Mouse (Mus musculus) heart, postnatal 0 days (tissue): ENCODE data around the gene Olfr194. TPM values are rescaled to one million over a fixed set of nuclear protein-coding genes. Genes with fewer than 3 reads are reported as not detected.

Experiments
- ATAC-seq: fragments of 200-750 bp; cut with Nextera tagmentation; 2 replicates; pipeline ENCODE4 v1.8.0; 2017; ENCODE audit warnings: low read depth, moderate number of reproducible peaks, moderate library complexity; ENCODE audit not compliant: insufficient read depth
- DNase-seq: peaks from one replicate; pipeline ENCODE4 v3.0.0-alpha.2; 2016; ENCODE audit warnings: low spot score
- H3K27ac ChIP-seq: fragments of 300-500 bp; sonication (generic); 2 replicates; pipeline ENCODE4 v1.5.1; 2014; ENCODE audit warnings: low read depth, mild to moderate bottlenecking
- H3K27me3 ChIP-seq: fragments of 300-500 bp; sonication (generic); 2 replicates; pipeline ENCODE4 v1.6.1; 2014; ENCODE audit warnings: low read length, mixed read lengths; ENCODE audit not compliant: control insufficient read depth, insufficient read depth
- H3K36me3 ChIP-seq: fragments of 300-500 bp; sonication (generic); replicated peaks from 2 replicates; pipeline ENCODE4 v1.6.1; 2014; ENCODE audit warnings: low read length, mixed read lengths; ENCODE audit not compliant: control insufficient read depth, insufficient read depth
- H3K4me1 ChIP-seq: fragments of 300-500 bp; sonication (generic); 2 replicates; pipeline ENCODE4 v1.6.1; 2014; ENCODE audit warnings: antibody characterized with exemption; ENCODE audit not compliant: control insufficient read depth, insufficient read depth
- H3K4me2 ChIP-seq: fragments of 300-500 bp; sonication (generic); 2 replicates; pipeline ENCODE4 v1.6.1; 2014; ENCODE audit warnings: low read depth, mild to moderate bottlenecking, low read length, moderate library complexity
- H3K4me3 ChIP-seq: fragments of 300-500 bp; sonication (generic); 2 replicates; pipeline ENCODE4 v1.5.1; 2014; ENCODE audit warnings: low read depth, low read length
- H3K9ac ChIP-seq: fragments of 300-500 bp; sonication (generic); replicated peaks from 2 replicates; pipeline ENCODE4 v1.6.1; 2014; ENCODE audit warnings: low read depth, low read length, mixed read lengths
- H3K9me3 ChIP-seq: fragments of 300-500 bp; sonication (generic); replicated peaks from 2 replicates; pipeline ENCODE4 v1.6.1; 2016; ENCODE audit warnings: low read length; ENCODE audit not compliant: control insufficient read depth
- CTCF ChIP-seq: IDR thresholded peaks from 2 replicates; pipeline ENCODE4 v1.5.1; 2016; ENCODE audit warnings: antibody characterized with exemption, control low read depth, low read depth
- EP300 ChIP-seq: IDR thresholded peaks from 2 replicates; pipeline ENCODE4 v1.6.1; 2016; ENCODE audit warnings: antibody characterized with exemption, low read depth
- WGBS: fragments of 180-500 bp; shearing (Covaris S2); extraction: QIAGEN DNeasy Blood & Tissue Kit; methylation state at CpG from one replicate; pipeline ENCODE4 v1.1.7; 2014; 5-methylcytosine and 5-hydroxymethylcytosine counted together
- polyA plus RNA-seq: library from polyadenylated mRNA; unstranded; fragments of >200 nt; fragmentation: Nextera tagmentation; extraction: Ambion mirVana; gene quantifications from 2 replicates; pipeline ENCODE4 v1.2.1, GENCODE M21; 2015
- total RNA-seq: library from RNA; depleted of rRNA; stranded (reverse); fragments of >200 nt; gene quantifications from 2 replicates; pipeline ENCODE4 v1.2.3, GENCODE M21; 2014; ENCODE audit warnings: low replicate concordance; rRNA removed

The Olfr194 gene
- not detected in 2 replicates for total RNA-seq
- not detected in 2 replicates for polyA plus RNA-seq

DNA sequence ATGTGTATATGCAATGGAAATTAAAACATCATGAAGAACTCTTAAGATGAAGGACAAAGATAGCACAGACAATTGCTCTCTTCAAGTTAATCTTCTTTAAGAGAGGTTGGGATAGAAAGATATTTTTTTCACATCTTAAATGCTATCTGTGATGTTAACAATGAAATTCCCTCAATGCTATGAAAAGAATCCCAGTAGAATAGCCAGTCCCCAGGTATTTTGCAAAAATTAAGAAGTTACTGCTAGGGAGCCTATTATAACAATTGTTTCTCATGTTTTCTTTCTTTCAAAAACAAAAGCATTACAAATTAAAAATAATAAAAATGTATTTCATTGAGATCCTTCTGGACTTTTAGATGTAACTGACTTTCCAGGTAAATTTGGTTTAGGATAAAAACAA, at the start of gene Olfr194:
TSS of gene Olfr194 (minus strand) at position 101 of the 400 bp plus-strand sequence.
- H3K27ac ChIP-seq, result no peak within 1 kb of the TSS
- H3K4me1 ChIP-seq, result no peaks in the 10 kb centered on the region
- H3K9ac ChIP-seq, result no peak within 1 kb of the TSS
- no peaks in the 10 kb centered on the region for H3K27me3 ChIP-seq
- ATAC-seq (no peak), DNase-seq (no peak)
- 0 out of 2 replicates have a peak, but pooled peaks cover 12% of the 10 kb centered on the region for H3K9me3 ChIP-seq
- H3K36me3 ChIP-seq, result no peaks in the 10 kb centered on the region
- H3K4me2 ChIP-seq, result no peak within 1 kb of the TSS
- no peak within 1 kb of the TSS for H3K4me3 ChIP-seq
- TF ChIP-seq EP300, result no peak
- no peak for TF ChIP-seq CTCF

DNA sequence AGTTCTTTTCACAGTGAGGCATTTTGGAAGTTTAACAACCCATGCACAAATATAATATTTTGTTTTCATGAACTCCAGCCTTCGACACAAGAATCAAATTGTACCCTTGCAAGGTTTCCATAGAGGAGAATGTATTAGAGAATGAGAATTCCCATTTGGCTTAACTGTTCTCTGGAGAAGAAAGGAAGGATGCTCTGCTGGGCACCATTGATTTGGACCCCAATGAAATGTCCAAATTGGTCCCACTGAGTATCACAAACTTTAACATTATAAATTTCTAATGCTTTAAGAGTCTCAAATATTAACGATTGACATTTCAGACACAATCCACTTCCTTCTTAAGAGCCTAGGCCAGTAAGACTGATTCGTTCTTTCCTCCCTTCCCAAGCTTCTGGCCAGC, 49.5 kb upstream of the Olfr194 start, which contains the start of gene Olfr196:
TSS of gene Olfr196 (minus strand) at position 101 of the 400 bp plus-strand sequence.
- H3K27me3 ChIP-seq, result no peaks in the 10 kb centered on the region
- H3K36me3 ChIP-seq, result no peaks in the 10 kb centered on the region
- H3K4me1 ChIP-seq, result no peaks in the 10 kb centered on the region
- no peak within 1 kb of the TSS for H3K4me2 ChIP-seq
- DNase-seq, result no peak
- no peak for ATAC-seq
- H3K4me3 ChIP-seq, result no peak within 1 kb of the TSS
- 48% methylated on average over 3 of the region's 3 CpGs for WGBS
- H3K27ac ChIP-seq, result no peak within 1 kb of the TSS
- no peaks in the 10 kb centered on the region for H3K9me3 ChIP-seq
- H3K9ac ChIP-seq, result no peak within 1 kb of the TSS
- TF ChIP-seq EP300, result no peak
- TF ChIP-seq CTCF, result no peak

GRCm38 (mm10) chr16:59151996-59152395, 31.1 kb upstream of the Olfr194 start:
- TF ChIP-seq EP300 (no peak), CTCF (no peak)
- H3K27ac ChIP-seq, result no peak overlapping the region
- WGBS, result 76% methylated on average over 2 of the region's 2 CpGs

DNA sequence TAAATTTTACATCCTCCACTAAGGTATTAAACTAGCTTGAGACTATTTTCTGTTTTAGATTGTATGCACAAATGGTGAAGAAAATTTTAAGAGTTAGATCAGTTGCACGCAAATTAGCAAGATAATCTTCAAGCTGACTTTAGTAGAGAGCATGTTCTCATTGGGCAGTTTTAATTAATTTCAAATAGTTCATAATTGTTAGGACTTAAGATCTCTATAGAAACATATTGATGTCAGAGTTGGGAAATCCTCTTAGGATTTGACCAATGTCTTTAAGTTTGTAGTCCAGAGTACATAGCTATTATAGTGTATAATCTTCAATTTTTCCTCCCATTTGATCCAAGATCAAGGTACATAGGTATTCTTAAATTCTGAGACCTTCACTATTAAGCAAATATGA, 25.9 kb upstream of the Olfr194 start, which contains the start of gene Olfr195:
TSS of gene Olfr195 (plus strand) at position 301 of the 400 bp plus-strand sequence.
- Histone ChIP-seq H3K4me2 (no peak within 1 kb of the TSS), H3K4me1 (no peaks in the 10 kb centered on the region), H3K9me3 (no peaks in the 10 kb centered on the region), H3K27ac (no peak within 1 kb of the TSS), H3K9ac (no peak within 1 kb of the TSS), H3K36me3 (no peaks in the 10 kb centered on the region), H3K4me3 (no peak within 1 kb of the TSS), H3K27me3 (no peaks in the 10 kb centered on the region)
- no peak for DNase-seq
- WGBS, result 93% methylated on average over 1 of the region's 1 CpGs
- ATAC-seq, result no peak
- no peak for TF ChIP-seq EP300
- TF ChIP-seq CTCF, result no peak

More at GRCm38 (mm10) chr16:59151996-59152395, 31.1 kb upstream of the Olfr194 start:
- H3K36me3 ChIP-seq, result no peaks in the 10 kb centered on the region
- DNase-seq, result no peak
- H3K9me3 ChIP-seq, result no peaks in the 10 kb centered on the region
- ATAC-seq, result no peak
- no peak overlapping the region for H3K4me3 ChIP-seq
- H3K9ac ChIP-seq, result no peak overlapping the region
- H3K27me3 ChIP-seq, result no peaks in the 10 kb centered on the region
- H3K4me2 ChIP-seq, result no peak overlapping the region
- H3K4me1 ChIP-seq, result no peaks in the 10 kb centered on the region

DNA sequence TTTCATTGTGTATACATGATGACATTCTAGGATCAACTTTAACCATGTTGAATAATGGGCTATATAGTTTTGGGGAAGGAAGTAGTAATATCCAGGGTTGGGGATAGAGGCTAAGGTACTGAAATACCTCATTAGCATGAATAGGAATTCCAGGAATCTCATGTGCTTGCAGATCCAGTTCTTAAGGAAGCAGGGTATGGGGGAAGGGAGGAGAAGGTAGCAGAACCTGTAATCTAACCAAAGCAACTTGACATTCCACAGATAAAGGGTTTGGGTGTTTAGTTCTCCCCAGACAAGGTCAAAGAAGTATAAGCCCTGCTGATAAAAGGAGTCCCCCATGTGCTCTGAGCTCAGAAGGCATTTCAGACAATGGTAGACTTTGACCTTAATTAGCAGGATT, 20.2 kb upstream of the Olfr194 start:
- Histone ChIP-seq H3K4me1 (no peaks in the 10 kb centered on the region), H3K9me3 (no peaks in the 10 kb centered on the region), H3K9ac (no peak overlapping the region), H3K4me3 (no peak overlapping the region), H3K27me3 (no peaks in the 10 kb centered on the region), H3K36me3 (no peaks in the 10 kb centered on the region), H3K27ac (no peak overlapping the region), H3K4me2 (no peak overlapping the region)
- DNase-seq (no peak), ATAC-seq (no peak)
- TF ChIP-seq CTCF (no peak), EP300 (no peak)

DNA sequence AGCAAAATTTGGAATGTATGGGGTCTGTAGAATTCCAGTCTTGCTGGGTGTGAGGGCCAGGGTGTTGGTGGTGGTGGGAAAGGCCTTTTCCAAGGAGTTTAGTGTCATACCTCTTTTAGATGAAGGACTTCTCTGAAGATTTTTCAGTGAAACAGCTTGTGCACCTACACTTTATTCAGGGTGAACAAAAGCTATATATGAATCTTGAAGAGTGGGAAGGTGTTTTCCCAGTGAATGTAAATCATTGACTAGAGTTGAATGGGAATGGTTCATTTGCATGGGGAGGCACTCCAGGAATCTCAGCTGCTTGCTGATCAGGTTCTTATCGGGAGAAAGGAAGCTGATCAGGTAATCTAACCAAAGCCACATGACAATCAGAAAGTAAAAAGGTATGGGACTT, 9.9 kb upstream of the Olfr194 start:
- ATAC-seq (no peak), DNase-seq (no peak)
- H3K4me3 ChIP-seq, result no peak overlapping the region
- no peaks in the 10 kb centered on the region for H3K4me1 ChIP-seq
- no peak overlapping the region for H3K27ac ChIP-seq
- WGBS, result 78% methylated on average over 1 of the region's 1 CpGs
- no peak for TF ChIP-seq EP300
- no peak for TF ChIP-seq CTCF
- H3K27me3 ChIP-seq, result no peaks in the 10 kb centered on the region
- no peak overlapping the region for H3K4me2 ChIP-seq
- no peaks in the 10 kb centered on the region for H3K36me3 ChIP-seq
- H3K9me3 ChIP-seq, result no peaks in the 10 kb centered on the region
- no peak overlapping the region for H3K9ac ChIP-seq
